Mouse (Mus musculus) urinary bladder, postnatal 4 days (tissue): ENCODE measurements around the gene Plxnb2.

Experiments used
- DNase-seq, 2 experiments: peaks; one replicate each; pipeline ENCODE4 v3.0.0; 2021 to 2022; ENCODE audit warnings: low spot score in 2 of 2

The Plxnb2 gene

DNA sequence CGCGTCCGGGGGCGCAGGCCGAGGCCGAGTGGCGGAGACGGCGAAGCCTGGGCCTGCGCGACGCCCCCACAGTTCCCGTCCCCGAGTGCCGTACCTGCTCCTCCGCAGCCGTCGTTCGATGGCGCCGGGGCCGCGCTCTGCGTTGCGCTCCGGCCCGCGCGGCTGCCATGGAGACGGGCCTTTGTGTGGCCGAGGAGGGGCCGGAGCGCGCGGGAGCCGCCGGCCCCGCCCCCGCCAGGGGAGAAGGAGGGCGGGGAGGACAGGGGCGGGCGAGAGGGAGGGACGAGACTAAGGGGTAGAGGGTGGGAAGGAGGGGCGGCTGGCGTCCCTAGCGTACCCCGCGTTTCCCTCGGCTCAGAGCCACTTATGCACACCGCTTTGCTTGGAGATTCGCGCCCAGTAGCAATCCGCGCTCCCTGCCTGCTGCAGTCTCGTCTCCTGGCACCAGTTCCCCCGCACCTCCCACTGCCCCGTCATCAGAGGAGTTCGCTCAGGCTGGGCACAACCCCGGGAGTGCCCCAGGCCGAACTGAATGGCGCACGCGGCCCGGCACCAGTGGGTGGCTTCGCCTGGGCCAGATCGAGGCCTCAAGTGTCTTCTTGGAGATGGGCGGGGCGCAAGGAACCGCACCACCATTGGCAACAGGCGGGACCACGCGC is at the start of gene Plxnb2:
Plxnb2 (minus strand) TSS at position 218 of the 659 bp plus-strand sequence.
- DNase-seq, result peak; percentile 78 to 80

DNA sequence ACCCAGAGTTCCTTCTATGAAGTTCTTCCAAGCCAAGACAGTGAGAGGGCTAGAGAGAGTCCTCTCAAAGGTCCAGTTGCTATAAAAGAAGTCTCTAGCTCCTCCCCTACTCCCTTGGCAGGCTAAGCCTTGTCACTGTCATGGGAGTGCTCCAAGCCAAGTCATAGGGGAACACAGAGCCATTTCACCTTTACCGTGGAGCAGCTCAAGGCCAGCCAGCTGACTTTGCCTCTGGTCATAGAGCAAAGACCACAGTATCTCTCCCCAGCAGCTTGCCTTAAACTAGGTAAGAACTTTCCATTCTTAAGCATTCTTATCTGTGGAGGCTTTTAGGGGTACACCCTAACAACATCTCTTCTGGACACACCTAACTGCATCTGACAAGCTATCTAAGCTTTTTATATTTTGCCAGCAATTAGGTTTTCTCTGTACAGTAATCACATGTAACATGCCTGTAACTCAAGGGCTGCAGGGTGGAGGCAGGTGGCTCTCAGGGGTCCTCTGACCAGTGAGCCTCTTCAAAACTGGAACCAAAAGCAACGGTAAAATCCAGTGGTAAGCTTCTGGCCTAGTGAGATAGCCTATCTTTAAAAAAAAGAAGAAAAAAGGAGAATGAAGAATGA is 35.1 kb upstream of the Plxnb2 start:
- no peak for DNase-seq

DNA sequence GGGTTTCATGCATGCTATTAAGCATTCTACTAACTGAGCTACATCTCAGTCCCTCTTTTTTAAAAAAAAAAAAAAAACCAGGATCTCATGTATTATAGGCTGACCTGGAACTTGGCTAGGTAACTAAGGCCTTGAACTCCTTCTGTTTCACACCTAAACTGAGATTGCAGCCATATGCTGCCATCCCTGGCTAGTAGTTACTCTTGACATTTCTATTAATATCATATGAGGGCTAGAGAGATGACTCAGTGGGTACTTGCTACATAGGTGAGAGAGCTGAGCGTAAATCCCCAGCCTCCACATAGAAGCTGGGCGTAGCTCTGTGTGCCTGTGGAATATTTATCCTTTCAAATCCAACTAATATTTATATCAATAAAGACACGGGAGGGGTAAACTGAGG is 34.4 kb upstream of the Plxnb2 start:
- DNase-seq, result no peak

DNA sequence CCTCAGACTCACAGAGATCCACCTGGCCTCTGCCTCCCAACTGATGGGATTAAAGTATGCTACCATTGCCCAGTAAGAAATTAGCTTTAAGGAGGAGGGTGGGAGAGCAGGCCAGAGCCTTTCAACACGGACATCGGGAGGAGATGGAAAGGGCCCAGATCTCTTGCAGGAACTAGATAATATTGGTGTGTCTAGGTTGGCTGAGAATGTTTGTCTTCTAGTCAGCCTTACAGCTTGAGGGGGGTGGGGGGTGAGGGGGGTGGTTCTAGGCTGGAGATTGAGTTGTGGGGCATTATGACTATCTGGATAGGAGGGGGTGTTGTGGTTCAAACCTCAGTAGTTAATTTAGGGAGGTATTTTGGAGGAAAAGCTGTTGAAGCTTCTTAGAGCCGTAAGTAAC is 32.9 kb upstream of the Plxnb2 start:
- no peak for DNase-seq

DNA sequence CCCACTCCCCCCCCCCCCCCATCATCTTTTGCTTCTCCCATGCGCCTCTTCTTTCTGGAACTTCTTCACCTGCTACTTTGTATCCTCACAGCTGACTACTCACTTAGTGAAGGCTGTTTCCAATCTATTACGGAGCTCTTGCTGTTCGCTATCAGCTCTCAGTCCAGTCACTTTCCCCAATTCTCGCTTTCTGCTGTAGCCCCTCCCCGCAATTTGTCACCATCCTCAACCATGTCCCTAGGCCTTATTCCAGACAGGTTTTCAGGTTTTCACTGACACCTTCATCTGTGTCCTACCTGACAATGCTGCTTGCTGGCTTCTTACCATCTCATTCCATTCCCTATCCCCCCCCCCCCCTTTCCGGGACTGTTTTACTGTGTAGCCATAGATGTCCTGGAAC is 31.9 kb upstream of the Plxnb2 start:
- DNase-seq, result no peak

DNA sequence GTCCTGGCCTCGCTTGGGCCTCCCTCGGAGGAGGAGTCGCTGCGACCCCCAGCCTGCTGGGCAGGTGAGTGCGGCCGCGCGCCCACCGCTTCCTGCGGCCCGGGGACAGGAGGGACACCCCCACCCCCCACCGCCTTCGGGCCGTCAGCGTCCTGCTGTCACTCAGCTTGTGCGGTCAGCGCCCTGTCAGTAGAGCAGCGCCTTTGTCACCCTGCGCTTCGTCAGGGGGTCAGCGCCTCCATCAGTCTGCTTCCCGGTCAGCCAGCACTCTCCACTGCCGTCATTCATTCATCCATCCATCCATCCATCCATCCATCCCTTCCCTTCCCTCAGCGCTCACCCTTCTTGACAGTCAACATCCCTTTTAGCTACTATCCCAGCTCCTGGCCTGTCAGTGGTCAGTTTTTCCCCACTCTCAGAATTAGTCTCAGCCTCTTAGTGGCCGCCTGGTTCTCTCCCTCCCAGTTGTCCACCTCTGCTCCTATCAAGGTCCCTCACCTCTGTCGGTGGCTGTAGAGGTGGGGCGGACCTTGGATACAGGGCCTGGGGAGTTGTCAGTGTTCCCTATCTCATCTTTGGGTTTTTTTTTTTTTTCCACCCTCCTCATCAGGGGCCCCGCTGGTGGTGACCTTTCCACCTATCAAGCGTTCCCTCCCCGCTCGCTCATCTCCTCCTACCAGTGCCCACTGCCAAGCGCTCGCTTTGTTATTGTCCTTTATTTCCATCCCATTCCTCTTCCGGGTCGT is 31.3 kb upstream of the Plxnb2 start:
- no peak for DNase-seq

DNA sequence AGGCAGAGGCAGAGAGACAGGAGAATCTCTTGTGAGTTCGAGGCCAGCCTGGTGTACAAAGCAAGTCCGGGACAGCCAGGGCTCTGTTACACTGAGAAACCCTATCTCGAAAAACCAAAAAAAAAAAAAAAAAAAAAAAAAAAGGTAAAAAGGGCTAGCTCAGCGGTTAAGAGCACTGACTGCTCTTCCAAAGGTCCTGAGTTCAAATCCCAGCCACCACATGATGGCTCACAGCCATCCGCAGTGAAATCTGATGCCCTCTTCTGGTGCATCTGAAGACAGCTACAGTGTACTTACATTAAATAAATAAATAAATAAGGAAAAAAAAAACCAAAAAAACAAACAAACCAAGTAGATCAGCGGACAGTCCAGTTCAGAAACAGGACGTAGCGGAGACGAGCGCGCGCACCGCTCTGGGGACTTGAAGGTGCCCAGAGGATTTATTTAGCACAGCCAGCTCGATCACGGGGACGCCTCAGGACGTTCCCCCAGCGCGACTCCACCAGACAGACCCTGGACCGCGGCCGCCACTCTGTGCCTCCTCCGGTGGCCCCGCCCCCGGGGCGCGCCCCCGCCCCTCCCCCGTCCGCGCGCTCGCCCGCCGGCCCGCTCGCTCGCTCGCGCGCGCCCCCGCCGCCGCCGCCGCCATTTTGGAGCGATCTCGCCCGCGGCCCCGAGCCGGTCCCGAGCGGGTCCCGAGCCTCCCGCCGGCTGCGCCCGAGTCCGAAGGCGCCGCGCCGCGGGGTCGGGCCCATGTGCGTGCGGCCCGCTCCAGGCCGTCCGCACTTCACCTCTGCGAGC is 30.5 kb upstream of the Plxnb2 start, which contains the start of gene Ppp6r2:
Ppp6r2 (plus strand) TSS at position 639 of the 801 bp plus-strand sequence.
- peak; percentile 78 to 82 for DNase-seq

DNA sequence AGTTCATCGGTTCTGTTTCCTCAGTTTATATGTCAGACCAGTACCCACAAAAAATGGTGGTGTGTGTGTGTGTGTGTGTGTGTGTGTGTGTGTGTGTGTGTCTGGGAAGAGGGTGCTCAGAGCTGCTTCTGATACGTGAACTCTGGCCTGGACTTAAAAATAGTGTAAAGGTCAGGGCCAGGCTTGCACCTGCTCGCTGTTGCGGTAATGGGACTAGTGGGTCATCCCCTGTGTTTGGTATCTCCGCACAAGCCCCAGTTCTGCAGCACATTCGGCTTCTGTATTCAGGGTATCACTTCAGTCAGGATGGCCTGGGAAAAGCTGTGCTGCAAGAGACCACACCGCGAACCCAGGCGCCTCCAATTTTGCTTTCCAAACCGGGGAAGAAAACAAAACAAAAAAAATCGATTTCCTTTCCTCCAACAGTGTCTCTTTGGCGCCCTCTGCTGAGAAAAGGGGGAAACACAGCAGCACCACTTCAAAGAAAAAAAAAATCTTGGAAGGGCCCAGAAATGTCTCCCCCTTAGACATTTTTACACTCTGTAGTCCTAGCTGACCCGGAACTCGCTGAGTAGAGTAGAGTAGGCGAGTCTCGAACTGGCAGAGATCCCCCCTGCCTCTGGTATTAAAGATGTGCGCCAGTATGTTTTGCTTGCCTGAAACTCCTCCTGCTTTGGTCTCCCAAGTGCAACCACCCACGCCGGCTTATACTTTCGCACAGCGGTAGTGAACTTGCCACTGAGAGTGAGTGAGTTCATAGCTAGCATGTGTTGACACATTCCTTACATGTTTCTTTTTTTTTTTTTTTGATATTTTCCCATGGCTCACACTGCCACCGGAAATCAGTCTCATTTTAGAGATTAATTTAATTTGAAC is 29.5 kb upstream of the Plxnb2 start:
- peak; percentile 83 to 91 for DNase-seq

DNA sequence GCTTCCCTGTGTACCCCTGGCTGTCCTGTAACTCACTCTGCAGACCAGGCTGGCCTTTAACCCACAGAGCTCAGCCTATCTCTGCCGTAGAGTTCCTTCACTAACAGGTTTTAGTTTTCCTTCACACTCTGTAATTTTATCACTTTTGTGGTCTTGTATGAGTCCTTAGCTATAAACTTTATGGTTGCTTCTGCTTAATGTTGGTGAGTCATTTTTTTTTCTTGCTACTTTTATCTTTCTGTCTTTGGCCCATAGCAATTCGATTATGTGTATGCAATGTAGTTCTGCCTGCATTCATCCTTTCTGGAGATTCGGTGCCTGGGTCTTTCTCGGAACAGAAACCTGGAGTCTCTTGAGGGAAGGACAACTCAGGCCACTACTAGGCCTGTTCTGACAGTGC is 26.9 kb upstream of the Plxnb2 start:
- no peak for DNase-seq

DNA sequence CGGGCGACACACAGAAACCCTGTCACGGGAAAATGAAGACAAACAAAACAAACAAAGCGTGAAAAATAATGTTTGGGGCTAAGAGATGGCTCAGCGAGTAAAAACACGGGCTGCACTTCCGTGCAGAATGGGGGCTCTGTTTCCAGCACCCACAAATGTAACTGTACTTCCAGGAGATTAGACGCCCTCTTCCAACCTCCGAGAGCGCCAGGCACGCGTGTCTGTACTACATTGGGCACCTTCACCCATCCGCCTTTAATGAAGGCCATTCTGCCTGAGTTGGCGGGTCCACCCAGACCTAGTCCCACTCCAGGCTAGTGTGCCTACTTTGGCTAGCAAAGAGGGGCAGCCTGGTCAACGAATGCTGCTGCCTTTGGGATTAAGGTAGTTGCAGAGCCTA is 16.5 kb upstream of the Plxnb2 start:
- DNase-seq, result no peak

DNA sequence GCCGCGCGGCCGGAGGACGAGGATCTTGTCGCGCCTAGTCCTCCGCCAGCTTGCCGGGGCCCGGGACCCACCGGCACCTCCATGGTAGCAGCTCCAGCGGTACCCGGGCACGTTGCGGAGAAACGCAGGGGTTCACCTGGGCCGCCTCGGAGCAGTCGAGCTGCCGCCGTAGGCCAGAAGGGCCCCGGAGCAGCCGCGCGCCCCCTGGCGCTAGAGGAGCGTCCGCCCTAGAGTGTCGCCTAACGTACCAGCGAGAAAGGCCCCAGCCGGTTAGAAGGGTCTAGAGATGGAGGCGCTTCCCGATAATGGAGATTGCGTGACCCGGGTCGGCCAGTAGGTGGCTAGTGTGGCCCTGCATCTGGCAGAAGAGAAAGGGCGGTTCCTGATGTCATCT is 15.7 kb upstream of the Plxnb2 start, which contains the start of gene Dennd6b:
Dennd6b (minus strand) TSS at position 184 of the 394 bp plus-strand sequence.
- DNase-seq, result peak; percentile 95 to 96

DNA sequence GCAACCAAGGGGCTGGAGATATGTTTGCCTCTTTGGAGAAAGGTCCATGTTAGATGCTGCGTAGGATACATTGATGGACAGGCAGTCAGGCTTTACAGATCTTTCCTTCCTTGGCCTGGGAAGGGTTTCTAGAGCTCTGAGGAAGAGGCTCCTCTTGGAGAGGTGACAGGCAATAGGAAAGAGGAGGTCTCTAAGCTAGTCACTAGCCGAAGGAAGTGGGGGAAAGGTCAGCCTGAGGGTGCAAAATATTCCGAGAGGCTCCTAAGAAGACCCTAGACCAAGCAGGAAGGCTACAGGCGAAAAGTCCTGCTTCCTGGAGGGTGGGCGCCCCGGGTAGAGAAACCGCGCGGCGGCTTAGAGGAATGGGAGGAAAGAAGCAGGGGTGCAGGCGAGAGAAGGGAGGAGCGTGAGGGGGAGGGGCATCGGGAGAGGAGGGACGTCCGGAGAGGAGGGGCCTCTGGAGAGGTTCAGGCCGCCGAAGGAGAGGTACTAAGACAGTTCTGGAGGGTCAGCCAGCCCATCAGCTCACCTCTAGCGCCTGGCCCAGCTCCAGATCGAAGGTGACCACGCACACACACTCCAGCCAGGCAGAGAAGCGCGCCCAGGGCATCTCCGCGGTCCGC is 15.2 kb upstream of the Plxnb2 start:
- peak; percentile 87 to 93 for DNase-seq

DNA sequence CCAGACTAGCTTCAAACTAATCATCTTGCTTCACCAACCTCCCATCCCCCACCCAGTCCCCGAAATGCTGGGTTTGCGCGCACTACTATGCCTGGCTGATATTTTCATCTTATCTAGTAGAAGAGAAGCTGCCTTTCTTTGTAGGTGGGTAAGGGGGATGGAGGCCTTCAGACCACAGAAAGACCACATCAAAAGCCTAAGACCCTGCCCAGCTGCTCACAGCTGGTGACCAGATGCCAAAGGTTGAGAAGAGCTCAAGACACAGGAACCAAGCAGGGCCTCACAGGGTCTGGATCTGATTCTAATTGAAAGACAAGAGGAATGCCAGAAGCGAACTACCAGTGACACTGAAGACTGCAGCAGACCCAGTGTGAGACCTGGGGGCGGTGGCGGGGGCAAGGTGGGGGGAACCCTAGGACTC is 14.7 kb upstream of the Plxnb2 start:
- DNase-seq, result peak in 1 of 2 experiments; percentile 18

DNA sequence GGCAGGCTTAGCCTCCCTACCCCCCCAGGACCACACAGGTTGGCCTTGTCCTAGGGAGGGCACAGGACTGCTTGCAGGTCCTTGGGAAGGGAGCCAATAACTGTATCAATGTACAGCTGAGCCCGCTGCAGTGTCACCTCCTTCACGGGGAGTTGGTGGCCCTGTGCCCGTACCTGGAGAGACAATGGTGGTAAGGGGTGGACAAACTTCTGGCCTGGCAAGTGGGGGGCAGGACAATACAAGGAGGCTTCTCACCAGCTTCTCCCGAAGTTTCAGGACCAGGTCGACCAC is 4.3 kb upstream of the Plxnb2 start:
- DNase-seq, result no peak

DNA sequence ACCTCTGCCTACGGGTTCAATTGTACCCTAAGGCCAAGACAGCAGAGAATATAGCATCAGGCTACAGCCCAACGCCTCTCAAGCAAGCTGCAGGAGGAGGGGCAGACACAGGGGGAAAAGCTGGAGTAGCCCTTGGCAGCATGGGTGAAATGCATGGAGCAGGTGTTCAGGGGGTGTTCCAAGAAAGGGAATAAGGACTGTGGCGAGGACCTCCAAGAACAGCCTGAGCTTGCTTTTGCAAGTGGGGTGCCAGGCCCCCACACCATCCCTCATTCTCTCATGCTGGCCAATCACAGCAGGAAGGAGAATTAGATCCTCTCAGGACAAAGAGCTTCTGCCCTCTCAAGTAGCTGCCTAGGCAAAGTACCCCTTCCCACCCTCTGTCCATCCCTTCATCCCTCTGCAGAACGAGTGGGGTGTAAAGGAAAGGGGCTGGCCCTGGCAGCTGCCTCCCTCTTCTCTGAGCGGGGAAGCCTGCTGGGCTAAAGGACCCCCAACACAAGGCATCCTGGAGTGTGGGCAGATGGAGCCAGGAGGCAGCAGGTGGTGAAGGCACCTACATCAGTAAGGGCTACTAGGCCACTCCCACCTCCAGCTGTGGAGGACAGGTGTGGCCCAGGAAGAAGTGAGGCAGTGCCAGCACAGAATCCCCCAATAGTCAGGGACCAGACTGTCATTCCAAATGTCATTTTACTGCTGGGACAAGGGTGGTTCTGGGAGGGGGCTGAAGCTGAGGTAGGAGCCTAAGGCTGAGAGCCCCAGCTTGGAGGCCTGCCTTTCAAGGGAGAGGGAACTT is 3.8 kb upstream of the Plxnb2 start:
- DNase-seq, result no peak

DNA sequence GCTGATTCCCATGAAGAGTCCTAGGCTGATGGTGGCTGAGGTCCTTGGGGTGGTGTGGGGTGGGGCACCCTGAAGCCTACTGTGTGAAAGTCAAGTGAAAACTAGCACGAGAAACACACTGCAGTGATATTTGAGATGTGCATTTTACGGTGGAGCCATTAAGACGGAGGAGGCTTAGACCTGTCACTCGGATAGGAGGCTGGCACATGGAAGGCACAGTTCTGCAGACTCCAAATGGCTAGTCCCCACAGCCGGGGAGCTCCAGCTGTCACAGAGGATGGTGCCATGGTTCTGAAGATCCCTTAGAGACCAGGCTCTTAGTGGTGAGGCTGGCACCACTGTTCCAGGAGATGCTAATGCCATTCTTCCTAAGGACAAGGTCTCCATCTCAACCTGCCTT is 2.3 kb upstream of the Plxnb2 start:
- DNase-seq, result no peak

DNA sequence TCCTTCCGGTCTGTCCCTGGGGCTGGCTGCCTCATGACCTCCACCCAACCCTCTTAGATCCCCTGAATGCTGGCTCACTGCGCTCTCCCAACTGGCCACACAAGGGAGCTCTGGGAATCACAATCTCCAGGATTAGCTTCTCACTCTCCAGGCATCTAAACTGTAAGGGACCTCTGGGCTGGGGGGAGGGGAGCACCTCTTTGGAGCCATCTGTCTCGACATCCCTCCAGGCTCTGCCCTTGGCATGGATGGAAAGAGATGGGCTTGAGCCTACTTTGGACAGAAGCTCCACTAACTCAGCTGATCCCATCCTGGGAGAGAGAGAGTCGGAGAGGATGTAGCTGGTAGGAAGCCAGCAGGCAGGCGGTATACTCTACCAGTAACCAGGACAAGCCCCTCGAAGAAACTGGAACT is 1.7 kb upstream of the Plxnb2 start:
- DNase-seq, result peak in 1 of 2 experiments; percentile 56

DNA sequence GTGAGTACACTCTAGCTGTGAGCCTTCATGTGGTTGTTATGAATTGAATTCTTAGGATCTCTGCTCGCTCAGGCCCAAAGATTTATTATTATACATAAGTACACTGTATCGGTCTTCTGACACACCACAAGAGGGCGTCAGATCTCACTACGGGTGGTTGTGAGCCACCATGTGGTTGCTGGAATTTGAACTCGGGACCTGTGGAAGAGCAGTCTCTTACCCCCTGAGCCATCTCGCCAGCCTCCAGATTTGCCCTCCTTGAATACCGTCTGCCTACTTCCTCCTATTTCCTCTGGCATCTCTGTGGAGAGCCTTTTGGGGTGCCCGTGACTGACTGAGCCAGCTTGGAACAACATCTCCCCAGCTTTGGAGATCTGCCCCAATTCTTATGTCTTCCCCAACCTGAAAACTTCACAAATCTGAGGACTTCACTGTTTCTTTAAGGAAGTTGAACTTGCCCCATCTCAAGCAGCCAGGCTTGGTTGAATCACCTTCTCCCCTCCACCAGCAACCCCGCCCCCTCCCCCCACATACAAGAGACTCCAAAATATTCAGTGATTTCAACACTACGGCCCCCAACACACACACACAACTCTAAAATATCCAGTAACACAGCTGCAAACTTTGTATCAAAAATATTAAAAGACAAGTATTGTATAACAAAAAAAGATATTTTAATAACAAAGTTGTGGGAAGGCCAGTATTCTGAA is 1.1 kb upstream of the Plxnb2 start:
- DNase-seq, result no peak

DNA sequence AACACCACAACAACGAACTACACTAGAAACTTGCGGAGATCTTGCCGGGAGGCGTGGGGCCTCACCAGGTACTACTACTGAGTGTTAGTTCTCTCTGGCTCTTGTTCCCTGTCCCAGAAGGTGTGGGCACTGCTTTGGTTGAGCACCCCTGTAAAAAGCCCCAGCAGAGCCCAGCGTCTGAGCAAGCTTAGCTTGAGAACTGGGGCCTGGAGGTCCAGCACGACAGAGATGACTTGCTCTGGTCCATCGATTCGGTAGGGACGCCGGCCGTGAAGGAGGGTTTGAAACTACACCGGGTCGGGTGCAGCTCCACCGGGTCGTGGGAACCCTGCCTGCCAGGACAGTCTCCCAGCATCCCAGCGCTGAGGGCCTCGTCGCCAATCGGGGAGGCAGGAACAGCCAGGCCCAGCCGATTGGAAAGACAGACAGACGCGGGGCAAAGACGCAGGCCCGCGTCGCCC is 477 bp downstream of the Plxnb2 start:
- no peak for DNase-seq
